Mouse (Mus musculus) cortical plate, adult 2 months (tissue): Measurements from ENCODE around the gene Tubg2.
A peak's percentile ranks its signal among the peaks of the same experiment; 100 is the strongest.

ENCODE experiments used
- CTCF ChIP-seq: fragments of 200-500 bp; IDR thresholded peaks from 2 replicates; pipeline ENCODE4 v1.5.1; 2011; ENCODE audit warnings: mild to moderate bottlenecking, control low read depth, low read length; ENCODE audit not compliant: insufficient read depth; ENCODE audit errors: extremely low read depth
- POLR2A ChIP-seq: fragments of 200-500 bp; IDR thresholded peaks from 2 replicates; pipeline ENCODE4 v1.6.1; 2011; ENCODE audit warnings: mild to moderate bottlenecking, low read length, control low read depth; ENCODE audit not compliant: insufficient read depth; ENCODE audit errors: extremely low read depth

GRCm38 (mm10) chr11:101140164-101140819 lies 15.4 kb upstream of the Tubg2 start:
- TF ChIP-seq CTCF (no peak), POLR2A (0 out of 2 replicates have a peak, but pooled peaks have one; percentile 15)
